8 mouse cellular contexts compared by ENCODE assay signal in genomic region chr11:29171959-29172391, GRCm38 (mm10). TPM values are rescaled to one million over a fixed set of nuclear protein-coding genes. Genes with fewer than 3 reads are reported as not detected.
DNase-seq lines count a peak whose midpoint lies in the region; TF ChIP-seq lines count a peak whose summit lies in the region.

No protein-coding gene starts in this region.

- DNase-seq in ZHBTc4 (ENCODE audit: low read depth, low spot score), result peak; percentile 76
- DNase-seq in cerebellum, postnatal 36 days, result peak; percentile 67 to 76
- DNase-seq in gastrocnemius, adult 2 months, result peak; percentile 47
- peak; percentile 83 for DNase-seq in induced T-regulatory cell, adult 2 months (ENCODE audit: low read depth)
- DNase-seq in left cerebral cortex, adult 9 months (ENCODE audit: low spot score in 2 of 2), result peak; percentile 52 to 71
- peak; percentile 67 to 75 for DNase-seq in right cerebral cortex, adult 2 months (ENCODE audit: low spot score in 2 of 2)
- peak; percentile 9 for DNase-seq in urinary bladder, postnatal 10 days (ENCODE audit: low spot score)

- intact Hi-C loops in gastrocnemius, adult 2 months (cut with DNase I), result loop anchor here (5.0 kb wide), 1 partner anchor 340 kb away; no protein-coding TSS in a partner anchor

- no peaks in the 10 kb centered on the region for H3K27me3 ChIP-seq in megakaryocyte, embryonic 14.5 days (replicated peaks)

- H3K4me1 ChIP-seq in megakaryocyte, embryonic 14.5 days, result peaks cover 30% of the 10 kb centered on the region

- peak overlapping the region; percentile 99 for H3K4me3 ChIP-seq in gastrocnemius, adult 2 months
- H3K4me3 ChIP-seq in megakaryocyte, embryonic 14.5 days (replicated peaks), result peak overlapping the region; percentile 100

- no peak for TF ChIP-seq CTCF in gastrocnemius, adult 2 months (IDR thresholded peaks at IDR 0.05)

- H3K36me3 ChIP-seq in megakaryocyte, embryonic 14.5 days (replicated peaks; ENCODE audit: low read length), result peaks cover 9% of the 10 kb centered on the region

- H3K27ac ChIP-seq in gastrocnemius, adult 2 months, result peak overlapping the region; percentile 97

- no peaks in the 10 kb centered on the region for H3K9me3 ChIP-seq in megakaryocyte, embryonic 14.5 days

RNA-seq across cellular contexts. Expression of gene Ppp4r3b, which starts 0.7 kb away (rescaled TPM):
- 10 to 100 TPM; 25.9 to 33.0 TPM for total RNA-seq in gastrocnemius, adult 2 months (2021)
- 5.2 TPM in 1 of 2 replicates, not detected in the other for polyA plus RNA-seq in megakaryocyte, embryonic 14.5 days (2012; ENCODE audit: insufficient read depth, low replicate concordance)

RNA-seq across cellular contexts. Expression of gene Pnpt1, which starts 41.4 kb away (rescaled TPM):
- total RNA-seq in gastrocnemius, adult 2 months (2021), result 10 to 100 TPM; 11.8 to 16.7 TPM
- 13.4 and 42.9 TPM in 2 replicates for polyA plus RNA-seq in megakaryocyte, embryonic 14.5 days (2012; ENCODE audit: insufficient read depth, low replicate concordance)

Comparison
In these comparisons a context has a peak if more than half of its experiments do, and no peak if none do; other contexts are left out.
1. Peak in every context shown above with its lines: DNase-seq, H3K4me3 ChIP-seq and H3K27ac ChIP-seq.
2. DNase-seq: peak in every context shown above with its lines; median percentile 83 in induced T-regulatory cell, adult 2 months; 76 in ZHBTc4; 72 in cerebellum, postnatal 36 days; 71 in right cerebral cortex, adult 2 months; 62 in left cerebral cortex, adult 9 months; 47 in gastrocnemius, adult 2 months; 9 in urinary bladder, postnatal 10 days.